Mouse (Mus musculus) small intestine, adult 2 months (tissue): ENCODE results near the gene Atf6.

Source experiments
- CTCF ChIP-seq: fragments of 200-500 bp; IDR thresholded peaks from 2 replicates; pipeline ENCODE4 v1.5.1; 2012; ENCODE audit warnings: low read depth, mild to moderate bottlenecking, control low read depth, inconsistent platforms, low read length, moderate library complexity, mixed read lengths; ENCODE audit not compliant: insufficient replicate concordance, insufficient read length; ENCODE audit errors: extremely low read depth
- POLR2A ChIP-seq: fragments of 200-500 bp; IDR thresholded peaks from 2 replicates; pipeline ENCODE4 v1.6.1; 2012; ENCODE audit warnings: low read depth, mild to moderate bottlenecking, control low read depth, inconsistent platforms, low read length, moderate library complexity

GRCm38 (mm10) chr1:170721560-170721959, 146.0 kb downstream of the Atf6 start:
- TF ChIP-seq POLR2A: no peak
- no peak for TF ChIP-seq CTCF
